In genomic region chr17:79654187-79654586, GRCm38 (mm10) we compare ENCODE assay signal across 24 mouse cellular contexts.
"Had no signal": no experiment of that assay in that cellular context is flagged by ENCODE, and none has a peak within 500 bp of the region (broad histone marks: within the 10 kb centered on the region; RNA-seq: fewer than 3 reads in every experiment).

No protein-coding gene starts in this region.

- H3K27ac ChIP-seq: heart, adult 2 months; heart, embryonic 13.5 days; heart, embryonic 15.5 days; hindbrain, embryonic 13.5 days; hindbrain, embryonic 15.5 days; intestine, embryonic 15.5 days; kidney, embryonic 15.5 days; kidney, postnatal 0 days; limb, embryonic 13.5 days; limb, embryonic 15.5 days; liver, embryonic 12.5 days; liver, embryonic 14.5 days had no signal

- H3K36me3 ChIP-seq: heart, embryonic 15.5 days; hindbrain, embryonic 13.5 days; hindbrain, embryonic 15.5 days; intestine, embryonic 15.5 days; kidney, embryonic 15.5 days; limb, embryonic 13.5 days; limb, embryonic 15.5 days; liver, embryonic 12.5 days had no signal

- H3K4me1 ChIP-seq: hindbrain, embryonic 13.5 days; hindbrain, embryonic 15.5 days; intestine, embryonic 15.5 days; limb, embryonic 13.5 days; limb, embryonic 15.5 days; liver, embryonic 12.5 days had no signal

- H3K9me3 ChIP-seq: heart, embryonic 13.5 days; heart, embryonic 15.5 days; hindbrain, embryonic 13.5 days; hindbrain, embryonic 15.5 days; intestine, embryonic 15.5 days; kidney, embryonic 15.5 days; limb, embryonic 13.5 days; limb, embryonic 15.5 days; liver, embryonic 12.5 days had no signal

- DNase-seq: gastrocnemius, postnatal 14 days; gastrocnemius, postnatal 36 days; heart, adult 11 months; heart, adult 2 months; heart, postnatal 14 days; heart, postnatal 36 days; kidney, adult 2 months; kidney, adult 9 months; kidney, postnatal 14 days; kidney, postnatal 36 days; layer of hippocampus, adult 9-11 months; layer of hippocampus, postnatal 36 days; left cerebral cortex, postnatal 4 days had no signal

- H3K4me3 ChIP-seq: heart, adult 2 months; heart, embryonic 13.5 days; heart, embryonic 15.5 days; hindbrain, embryonic 13.5 days; hindbrain, embryonic 15.5 days; intestine, embryonic 15.5 days; kidney, embryonic 15.5 days; limb, embryonic 13.5 days; limb, embryonic 15.5 days; liver, embryonic 12.5 days had no signal

- H3K27me3 ChIP-seq: heart, embryonic 13.5 days; heart, embryonic 15.5 days; hindbrain, embryonic 13.5 days; hindbrain, embryonic 15.5 days; intestine, embryonic 15.5 days; kidney, embryonic 15.5 days; limb, embryonic 13.5 days; limb, embryonic 15.5 days; liver, embryonic 12.5 days had no signal
